Mouse (Mus musculus) liver, postnatal 0 days (tissue): ENCODE results near the gene Ralgapa2. TPM values are rescaled to one million over a fixed set of nuclear protein-coding genes. Genes with fewer than 3 reads are reported as not detected.
A peak's percentile ranks its signal among the peaks of the same experiment; 100 is the strongest.

Experiments
- ATAC-seq: fragments of 200-750 bp; cut with Nextera tagmentation; 2 replicates; pipeline ENCODE4 v1.8.0; 2017; ENCODE audit warnings: mild to moderate bottlenecking, moderate library complexity
- DNase-seq: peaks from one replicate; pipeline ENCODE4 v3.0.0-alpha.2; 2016
- H3K27ac ChIP-seq: fragments of 300-500 bp; sonication (generic); 2 replicates; pipeline ENCODE4 v1.5.1; 2014; ENCODE audit warnings: antibody characterized with exemption, moderate library complexity, mild to moderate bottlenecking, low read depth
- H3K27me3 ChIP-seq: fragments of 300-500 bp; sonication (generic); 2 replicates; pipeline ENCODE4 v1.6.1; 2014; ENCODE audit warnings: low read length, control low read depth, mixed read lengths; ENCODE audit not compliant: insufficient read depth
- H3K36me3 ChIP-seq: fragments of 300-500 bp; sonication (generic); replicated peaks from 2 replicates; pipeline ENCODE4 v1.6.1; 2014; ENCODE audit warnings: mild to moderate bottlenecking, control low read depth, low read length, moderate library complexity, mixed read lengths; ENCODE audit not compliant: insufficient read depth
- H3K4me1 ChIP-seq: fragments of 300-500 bp; sonication (generic); 2 replicates; pipeline ENCODE4 v1.6.1; 2014; ENCODE audit warnings: antibody characterized with exemption, mild to moderate bottlenecking, control low read depth; ENCODE audit not compliant: insufficient read depth
- H3K4me2 ChIP-seq: fragments of 300-500 bp; sonication (generic); 2 replicates; pipeline ENCODE4 v1.6.1; 2014; ENCODE audit warnings: low read depth, mild to moderate bottlenecking, low read length, moderate library complexity, mixed read lengths
- H3K4me3 ChIP-seq: fragments of 300-500 bp; sonication (generic); 2 replicates; pipeline ENCODE4 v1.5.1; 2014; ENCODE audit warnings: low read depth, low read length
- H3K9ac ChIP-seq: fragments of 300-500 bp; sonication (generic); replicated peaks from 2 replicates; pipeline ENCODE4 v1.6.1; 2014; ENCODE audit warnings: mild to moderate bottlenecking, moderate library complexity
- H3K9me3 ChIP-seq: fragments of 300-500 bp; sonication (generic); 2 replicates; pipeline ENCODE4 v1.6.1; 2016; ENCODE audit warnings: mild to moderate bottlenecking, control low read depth, low read length, mixed read lengths
- CTCF ChIP-seq: sonication (generic); IDR thresholded peaks from 2 replicates; pipeline ENCODE4 v1.5.1; 2016; ENCODE audit warnings: antibody characterized with exemption, low read depth
- EP300 ChIP-seq: IDR thresholded peaks from 2 replicates; pipeline ENCODE4 v1.6.1; 2016; ENCODE audit warnings: antibody characterized with exemption, low read depth, mild to moderate bottlenecking
- WGBS: fragments of 180-500 bp; shearing (Covaris S2); extraction: QIAGEN DNeasy Blood & Tissue Kit; methylation state at CpG from one replicate; pipeline ENCODE4 v1.1.7; 2014; ENCODE audit not compliant: insufficient replicate concordance; 5-methylcytosine and 5-hydroxymethylcytosine counted together
- polyA plus RNA-seq: library from polyadenylated mRNA; unstranded; fragments of >200 nt; fragmentation: Nextera tagmentation; extraction: Ambion mirVana; gene quantifications from 2 replicates; pipeline ENCODE4 v1.2.1, GENCODE M21; 2015

Ralgapa2 gene
- polyA plus RNA-seq, 1 experiment from 2014 or later = 4.1 TPM

- no peak overlapping the region for H3K27ac ChIP-seq
- no peak overlapping the region for H3K4me3 ChIP-seq
- no peaks in the 10 kb centered on the region for H3K27me3 ChIP-seq
- ATAC-seq (no peak), DNase-seq (no peak)
- H3K4me2 ChIP-seq = no peak overlapping the region
- H3K9me3 ChIP-seq = no peaks in the 10 kb centered on the region
- no peak for TF ChIP-seq EP300
- no peak for TF ChIP-seq CTCF
- WGBS = 83% methylated on average over 2 of the region's 2 CpGs
- no peaks in the 10 kb centered on the region for H3K36me3 ChIP-seq
- H3K9ac ChIP-seq = no peak overlapping the region
- H3K4me1 ChIP-seq = no peaks in the 10 kb centered on the region
Observed at GRCm38 (mm10) chr2:146457494-146457893, 54.6 kb downstream of the Ralgapa2 start.

- 83% methylated on average over 7 of the region's 7 CpGs for WGBS
- H3K36me3 ChIP-seq = no peaks in the 10 kb centered on the region
- no peak overlapping the region for H3K4me2 ChIP-seq
- no peak for ATAC-seq
- no peak overlapping the region for H3K4me3 ChIP-seq
- H3K9me3 ChIP-seq = no peaks in the 10 kb centered on the region
- H3K27me3 ChIP-seq = no peaks in the 10 kb centered on the region
- DNase-seq = no peak
- TF ChIP-seq CTCF (no peak), EP300 (no peak)
- no peak overlapping the region for H3K9ac ChIP-seq
- no peaks in the 10 kb centered on the region for H3K4me1 ChIP-seq
- no peak overlapping the region for H3K27ac ChIP-seq
Observed at GRCm38 (mm10) chr2:146456612-146457011, 55.5 kb downstream of the Ralgapa2 start.

GRCm38 (mm10) chr2:146456062-146456461 lies 56.1 kb downstream of the Ralgapa2 start:
- H3K4me3 ChIP-seq = no peak overlapping the region
- no peaks in the 10 kb centered on the region for H3K27me3 ChIP-seq
- ATAC-seq = no peak
- no peak overlapping the region for H3K9ac ChIP-seq
- no peak overlapping the region for H3K4me2 ChIP-seq
- no peaks in the 10 kb centered on the region for H3K4me1 ChIP-seq
- no peak overlapping the region for H3K27ac ChIP-seq
- TF ChIP-seq EP300 = no peak
- TF ChIP-seq CTCF = no peak
- no peaks in the 10 kb centered on the region for H3K9me3 ChIP-seq
- no peak for DNase-seq
- WGBS = 82% methylated on average over 4 of the region's 4 CpGs
- no peaks in the 10 kb centered on the region for H3K36me3 ChIP-seq

GRCm38 (mm10) chr2:146444009-146444408 lies 68.1 kb downstream of the Ralgapa2 start:
- H3K9me3 ChIP-seq = no peaks in the 10 kb centered on the region
- DNase-seq (peak; percentile 43), ATAC-seq (peak; percentile 72)
- peaks cover 7% of the 10 kb centered on the region for H3K36me3 ChIP-seq
- no peak overlapping the region for H3K9ac ChIP-seq
- no peaks in the 10 kb centered on the region for H3K27me3 ChIP-seq
- 0 out of 2 replicates have a peak, but pooled peaks cover 9% of the 10 kb centered on the region for H3K4me1 ChIP-seq
- peak overlapping the region; percentile 70 for H3K27ac ChIP-seq
- TF ChIP-seq CTCF = no peak
- no peak for TF ChIP-seq EP300
- 60% methylated on average over 3 of the region's 3 CpGs for WGBS
- no peak overlapping the region for H3K4me2 ChIP-seq
- no peak overlapping the region for H3K4me3 ChIP-seq

GRCm38 (mm10) chr2:146443291-146443875 lies 68.8 kb downstream of the Ralgapa2 start:
- no peak overlapping the region for H3K9ac ChIP-seq
- ATAC-seq (peak; percentile 95), DNase-seq (peak; percentile 27)
- 0 out of 2 replicates have a peak, but pooled peaks cover 9% of the 10 kb centered on the region for H3K4me1 ChIP-seq
- H3K4me3 ChIP-seq = no peak overlapping the region
- no peak for TF ChIP-seq CTCF
- TF ChIP-seq EP300 = 0 out of 2 replicates have a peak, but pooled peaks have one; percentile 50
- H3K36me3 ChIP-seq = peaks cover 6% of the 10 kb centered on the region; the same call in 1 of the 2 replicates
- H3K27ac ChIP-seq = peak overlapping the region; percentile 70
- H3K9me3 ChIP-seq = no peaks in the 10 kb centered on the region
- H3K27me3 ChIP-seq = no peaks in the 10 kb centered on the region
- no peak overlapping the region for H3K4me2 ChIP-seq
- 69% methylated on average over 9 of the region's 9 CpGs for WGBS

DNA sequence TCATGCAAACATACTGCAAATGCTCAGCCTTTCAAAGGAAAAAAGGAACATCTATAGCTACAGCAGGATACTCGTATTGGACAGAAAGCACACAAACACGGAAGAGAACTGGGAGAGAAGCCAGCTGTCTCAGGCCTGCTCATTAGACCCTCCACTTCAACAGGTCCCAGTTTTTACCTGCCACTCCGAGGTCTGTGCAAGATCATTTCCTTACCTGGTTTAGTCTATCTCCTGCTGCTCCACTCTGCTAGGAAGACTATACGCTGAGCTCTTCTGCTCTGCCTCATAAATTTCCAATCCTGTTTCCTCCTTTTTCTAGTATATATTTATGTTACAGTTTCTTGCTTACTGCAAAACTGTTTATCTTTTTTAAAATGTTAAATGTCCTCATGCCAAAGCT lies 70.4 kb downstream of the Ralgapa2 start:
- Histone ChIP-seq H3K4me3 (no peak overlapping the region), H3K4me1 (0 out of 2 replicates have a peak, but pooled peaks cover 9% of the 10 kb centered on the region), H3K9ac (no peak overlapping the region), H3K27me3 (no peaks in the 10 kb centered on the region), H3K9me3 (no peaks in the 10 kb centered on the region), H3K36me3 (0 out of 2 replicates have a peak, but pooled peaks cover 1% of the 10 kb centered on the region), H3K27ac (no peak overlapping the region), H3K4me2 (no peak overlapping the region)
- no peak for DNase-seq
- 73% methylated on average over 4 of the region's 4 CpGs for WGBS
- no peak for TF ChIP-seq CTCF
- TF ChIP-seq EP300 = no peak
- ATAC-seq = no peak
